Mouse (Mus musculus) brain, adult 2 months (tissue): Measurements from ENCODE around the gene Ogdh.
"Not testable (repeated sequence)": the region's sequence is repeated elsewhere in the genome, so short reads cannot be mapped to it uniquely, and the experiment has no call there.

Experiments
- DNase-seq: peaks from one replicate; pipeline ENCODE4 v3.0.0; 2011; ENCODE audit warnings: low read depth, low spot score

Ogdh gene

DNA sequence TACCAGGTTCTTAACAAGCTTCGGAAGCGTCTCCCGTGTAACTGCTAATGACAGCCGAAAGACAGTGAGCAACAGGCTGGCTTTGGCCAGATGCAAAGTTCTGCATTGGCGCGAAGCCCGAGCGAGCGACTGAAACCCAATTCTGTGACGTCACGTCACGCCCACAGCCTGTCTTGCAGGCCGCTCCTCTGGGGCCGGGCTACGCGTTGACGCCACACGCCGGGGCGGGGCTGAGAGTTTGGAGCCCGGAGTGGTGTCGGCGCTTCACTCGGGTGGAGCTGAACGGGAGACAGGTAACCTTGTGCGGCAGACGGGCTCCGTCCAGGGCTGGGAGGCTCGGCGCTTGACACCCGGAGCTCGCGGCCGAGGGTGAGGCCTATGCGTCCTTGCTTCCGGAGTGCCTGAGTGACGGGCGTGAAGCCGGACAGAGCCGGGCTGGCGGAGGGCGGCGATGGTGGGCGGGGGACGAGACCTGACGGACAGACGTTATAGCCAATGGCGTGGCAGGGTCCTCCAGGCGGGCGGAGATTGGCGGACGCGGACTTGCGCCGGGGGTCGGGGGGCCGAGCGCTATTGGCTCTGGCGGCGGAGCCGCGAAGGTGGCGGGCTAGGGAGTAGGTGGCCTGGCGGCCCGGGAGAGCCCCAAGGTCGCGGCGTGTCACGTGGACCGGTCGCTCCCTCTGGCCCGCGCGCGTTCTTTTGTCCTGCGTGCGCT lies at the start of gene Ogdh:
Gene Ogdh (plus strand): TSS at position 233 of the 715 bp plus-strand sequence.
- DNase-seq, result peak; percentile 99

DNA sequence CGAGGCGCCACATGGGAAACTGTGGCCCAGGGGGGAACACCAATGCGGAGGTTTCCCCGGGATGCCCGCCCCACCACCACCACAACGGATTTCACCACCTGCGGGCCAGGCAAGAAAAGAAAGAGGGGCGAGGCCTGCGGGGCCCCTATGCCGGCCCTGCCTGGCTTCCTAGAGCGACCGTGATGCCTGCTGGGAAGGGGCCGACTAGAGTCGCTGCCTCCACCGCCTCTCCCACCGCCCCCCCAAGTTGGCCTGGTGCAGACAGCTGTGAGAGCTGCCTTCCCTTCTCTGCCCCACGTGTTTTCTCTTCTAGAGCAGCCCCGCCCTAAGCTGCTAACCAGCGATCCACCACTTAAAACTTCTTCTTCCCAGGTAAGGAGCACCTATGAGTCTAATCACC lies 46.7 kb upstream of the Ogdh start:
- no peak for DNase-seq

DNA sequence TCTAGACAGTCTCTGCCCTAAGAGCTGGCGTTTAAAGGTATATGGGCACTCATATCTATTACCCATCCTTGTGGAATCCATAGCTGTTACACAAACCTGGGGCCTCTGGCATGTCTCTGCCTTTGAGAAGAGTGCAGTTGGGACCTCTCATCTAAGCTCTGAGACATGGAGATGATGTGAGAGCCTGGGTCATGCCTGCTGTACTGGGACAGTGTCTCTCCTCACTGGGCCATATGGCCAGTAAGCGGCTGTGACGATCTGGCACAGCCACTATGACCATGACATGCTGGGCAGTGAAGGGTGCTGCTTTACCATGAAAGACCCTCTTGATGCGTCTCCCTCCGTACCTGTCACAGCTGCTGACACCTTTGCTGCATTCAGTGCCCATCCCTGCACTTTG lies 39.2 kb upstream of the Ogdh start:
- DNase-seq, result no peak

DNA sequence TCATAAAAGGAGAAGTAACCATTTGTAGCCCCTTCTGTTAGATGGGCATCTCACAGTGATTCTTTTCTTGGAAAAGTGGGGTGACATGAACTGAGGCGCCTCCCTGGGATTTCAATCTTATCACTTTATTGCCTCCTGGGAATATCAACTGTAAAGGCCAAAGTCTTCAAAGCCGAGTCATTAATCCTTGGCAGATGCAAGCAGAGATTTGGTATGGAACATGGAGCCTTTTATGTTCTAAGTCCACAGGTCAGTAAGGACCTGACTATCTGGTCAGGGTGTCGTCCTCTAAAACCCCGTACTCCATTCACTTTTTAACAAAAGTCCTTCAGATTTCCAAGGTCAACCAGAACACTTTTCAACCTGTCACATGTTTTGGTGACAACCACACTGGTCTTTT lies 38.6 kb upstream of the Ogdh start:
- DNase-seq, result no peak

DNA sequence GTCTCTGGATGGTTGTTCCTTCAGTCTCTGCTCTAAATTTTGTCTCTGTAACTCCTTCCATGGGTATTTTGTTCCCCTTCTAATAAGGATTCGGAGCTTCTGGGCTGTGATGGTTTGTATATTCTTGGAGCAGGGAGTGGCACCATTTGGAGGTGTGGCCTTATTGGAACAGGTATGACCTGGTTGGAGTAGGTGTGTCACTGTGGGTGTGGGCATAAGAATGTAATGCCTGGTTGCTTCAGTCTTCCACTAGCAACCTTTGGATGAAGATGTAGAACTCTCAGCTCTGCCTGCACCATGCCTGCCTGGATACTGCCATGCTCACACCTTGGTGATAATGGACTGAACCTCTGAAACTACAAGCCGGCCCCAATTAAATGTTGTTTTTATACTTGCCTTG lies 36.8 kb upstream of the Ogdh start:
- DNase-seq, result not testable (repeated sequence)

DNA sequence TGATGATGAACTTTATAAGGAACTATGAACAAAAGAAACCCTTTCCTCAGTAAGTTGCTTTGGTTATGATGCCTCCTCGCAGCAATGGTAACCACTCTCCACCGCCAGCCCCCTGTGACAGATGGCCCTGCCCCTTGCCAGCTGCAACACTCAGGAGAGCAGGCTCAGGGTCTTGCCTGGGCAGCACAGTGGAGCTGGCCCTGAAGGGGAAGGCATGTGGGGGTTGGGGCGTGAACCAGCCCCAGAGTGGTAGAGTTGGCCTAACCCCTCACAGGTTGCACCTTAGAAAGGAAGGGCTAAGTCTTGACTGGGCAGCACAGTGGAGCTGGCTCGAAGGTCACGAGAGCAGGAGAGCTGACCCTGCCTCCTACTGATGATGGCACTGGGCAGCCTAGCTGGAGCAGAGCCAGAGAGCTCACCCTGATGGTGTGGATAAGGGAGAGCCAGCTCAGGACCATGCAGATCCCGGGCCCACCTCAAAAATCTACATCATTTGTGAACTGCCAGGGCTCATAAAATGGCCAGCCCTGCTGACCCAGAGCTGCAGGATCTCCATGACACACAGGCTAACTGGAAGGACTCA lies 34.9 kb upstream of the Ogdh start:
- no peak for DNase-seq

DNA sequence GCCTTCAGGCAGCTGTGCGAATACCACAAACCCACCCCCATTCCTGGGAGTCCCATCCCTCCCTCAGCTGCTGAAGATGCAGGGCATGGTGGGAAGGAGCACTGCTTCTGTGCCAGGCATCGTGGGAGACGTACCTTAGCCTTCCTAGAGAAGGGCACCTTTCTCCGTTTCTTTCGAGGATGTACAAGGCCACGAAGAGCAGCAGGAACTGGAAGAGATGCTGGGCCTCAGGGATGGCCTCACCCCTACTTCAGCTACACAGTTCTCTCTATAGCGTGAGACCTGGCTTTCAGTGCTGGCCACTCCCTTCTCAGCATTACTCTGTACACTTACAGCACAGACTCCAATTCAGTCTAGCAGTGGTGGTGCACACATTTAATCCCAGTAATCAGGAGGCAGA lies 32.0 kb upstream of the Ogdh start:
- DNase-seq, result no peak

DNA sequence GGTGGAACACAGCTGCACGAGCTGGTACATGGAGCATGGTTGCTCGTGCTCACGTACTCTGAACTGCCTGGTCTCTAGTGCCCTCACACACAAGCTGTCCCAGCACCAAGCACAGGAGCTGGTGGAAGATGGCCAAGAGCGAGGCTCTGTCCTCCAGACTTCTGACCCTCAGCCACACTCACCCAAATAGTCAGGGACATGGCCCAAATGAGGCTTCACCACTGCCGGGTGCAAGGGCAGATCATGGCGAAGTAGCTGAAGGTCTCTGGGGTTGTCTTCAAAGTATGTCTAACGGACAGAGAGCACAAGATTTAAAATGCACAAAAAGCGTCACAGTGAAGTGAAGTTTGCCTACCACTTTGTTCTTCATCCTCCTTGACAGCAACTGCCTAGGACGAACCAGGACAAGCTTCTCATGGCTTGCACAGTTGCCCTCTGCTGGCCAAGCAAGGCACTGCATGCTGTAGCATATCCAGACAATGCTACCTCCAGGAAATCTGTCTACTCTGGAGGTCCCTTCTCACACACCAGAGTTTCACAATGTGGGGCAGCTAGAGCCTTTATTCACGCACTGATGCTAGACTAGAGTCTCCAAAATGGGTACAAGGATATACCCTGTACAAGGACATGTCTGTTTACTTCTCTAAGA lies 29.9 kb upstream of the Ogdh start:
- peak; percentile 90 for DNase-seq

DNA sequence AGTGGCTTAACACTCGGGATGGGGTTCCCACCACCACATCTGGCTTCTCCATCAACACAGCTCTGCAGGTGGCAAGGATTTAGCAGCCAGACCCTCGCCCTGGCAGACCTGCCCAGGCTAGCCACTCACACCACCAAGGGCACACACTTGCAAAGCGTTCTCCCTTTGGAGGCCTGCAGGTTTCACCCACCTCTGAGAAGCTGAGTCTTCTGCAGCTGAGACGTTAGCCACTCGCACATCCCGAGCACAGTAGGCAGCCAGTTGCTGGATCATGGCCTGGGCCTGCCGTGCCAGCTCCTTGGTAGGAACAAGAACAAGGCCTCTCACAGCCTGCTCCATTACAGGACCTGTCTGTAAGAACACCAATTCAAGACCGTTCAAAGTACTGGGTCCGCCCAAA lies 24.8 kb upstream of the Ogdh start:
- no peak for DNase-seq

DNA sequence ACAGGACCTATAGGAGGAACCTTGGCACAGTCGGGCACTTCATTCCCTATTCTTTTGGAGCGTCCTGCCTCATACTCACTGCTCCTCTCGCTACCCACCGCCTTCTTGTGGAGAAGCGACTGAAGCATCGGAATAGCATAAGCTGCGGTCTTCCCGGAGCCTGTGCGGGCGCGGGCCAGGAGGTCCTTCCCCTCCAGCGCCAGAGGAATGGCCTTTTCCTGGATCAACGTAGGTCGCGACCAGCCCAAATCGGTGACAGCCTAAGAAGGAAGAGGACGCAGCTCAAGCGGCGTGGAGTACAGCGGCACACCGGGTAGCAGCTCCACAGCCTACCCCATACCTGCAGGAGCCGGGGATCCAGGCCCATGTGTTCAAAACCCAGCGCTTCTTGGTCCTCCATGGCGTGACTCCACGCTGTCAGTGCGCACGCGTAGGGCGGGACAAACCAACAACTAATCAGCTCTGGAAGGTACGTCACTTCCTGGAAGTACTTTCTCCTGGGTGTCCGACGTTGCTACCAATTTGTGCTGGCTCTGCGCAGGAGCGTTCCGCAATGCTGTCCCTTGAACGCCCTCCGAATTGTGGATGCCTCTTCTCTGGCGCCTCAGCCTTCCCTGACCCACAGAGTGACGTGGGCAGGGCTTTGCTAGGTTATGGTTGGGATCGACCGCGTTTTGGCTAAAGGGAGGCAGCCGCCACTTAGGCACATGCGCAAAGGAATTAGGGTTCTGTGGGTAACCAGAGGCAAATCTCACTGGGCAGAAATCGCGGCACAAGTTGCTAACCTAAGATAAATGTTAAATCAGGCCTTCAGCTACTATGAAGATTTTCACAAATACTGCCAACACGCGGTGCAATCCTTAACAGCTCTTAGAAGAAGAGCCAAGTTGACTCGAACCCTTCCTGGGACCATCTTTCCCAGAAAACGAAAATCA lies 23.8 kb upstream of the Ogdh start, which contains the start of gene Ddx56:
Gene Ddx56 (minus strand): TSS at position 453 of the 935 bp plus-strand sequence.
- DNase-seq, result peak; percentile 99

DNA sequence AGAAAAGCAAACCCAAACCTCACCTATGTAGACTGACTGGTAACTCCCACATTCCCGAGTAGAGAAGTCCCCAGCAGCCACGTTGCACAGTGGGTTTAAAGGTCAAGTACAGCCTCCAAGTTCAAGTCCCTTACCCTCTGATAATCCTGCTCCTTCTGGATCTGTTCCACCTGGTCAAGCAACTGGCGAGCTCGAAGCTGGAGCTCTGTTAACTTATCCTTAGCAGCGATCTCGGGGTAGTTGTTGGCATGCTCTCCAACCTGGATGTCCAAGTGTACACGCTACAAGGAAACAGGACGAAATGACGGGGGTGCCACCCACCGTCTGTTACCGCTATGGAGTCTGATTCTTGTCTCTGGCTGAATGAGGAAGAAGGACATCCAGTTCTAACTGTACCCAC lies 17.8 kb upstream of the Ogdh start:
- peak; percentile 34 for DNase-seq

DNA sequence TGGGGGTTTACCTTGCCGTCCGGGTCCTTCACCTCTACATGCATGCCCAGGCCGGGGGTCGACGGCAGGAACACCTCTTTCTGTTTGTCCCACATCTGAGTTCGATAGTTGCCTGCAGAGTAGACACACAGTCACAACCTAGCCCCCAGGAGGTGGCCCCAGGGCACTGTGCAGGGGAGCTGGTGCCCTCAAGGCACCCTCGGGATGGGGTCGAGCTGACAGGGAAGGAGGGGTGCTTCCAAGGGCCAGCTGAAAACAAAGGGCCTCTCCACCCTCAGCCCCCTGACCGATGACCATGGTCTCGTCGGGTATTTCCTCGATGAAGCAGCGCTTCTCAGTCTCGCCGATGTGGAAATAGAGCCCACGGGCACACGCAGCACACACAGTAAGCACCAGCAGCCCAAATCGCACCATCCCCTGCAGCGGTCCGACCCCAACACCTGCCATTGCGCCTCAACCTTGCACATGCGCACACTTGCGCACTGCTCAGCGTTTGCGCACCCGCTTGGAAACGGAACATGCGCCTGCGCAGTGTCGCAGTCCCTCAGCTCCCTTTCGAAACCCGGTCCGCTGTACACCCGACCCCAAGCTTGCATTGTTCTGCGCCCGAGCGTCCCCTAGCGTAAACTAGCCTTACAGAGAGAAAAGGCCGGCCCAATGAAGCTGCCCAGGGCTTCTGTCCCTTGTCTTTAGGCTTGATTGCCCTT lies 16.9 kb upstream of the Ogdh start, which contains the start of gene Tmed4:
Gene Tmed4 (minus strand): TSS at position 484 of the 707 bp plus-strand sequence.
- peak; percentile 99 for DNase-seq

DNA sequence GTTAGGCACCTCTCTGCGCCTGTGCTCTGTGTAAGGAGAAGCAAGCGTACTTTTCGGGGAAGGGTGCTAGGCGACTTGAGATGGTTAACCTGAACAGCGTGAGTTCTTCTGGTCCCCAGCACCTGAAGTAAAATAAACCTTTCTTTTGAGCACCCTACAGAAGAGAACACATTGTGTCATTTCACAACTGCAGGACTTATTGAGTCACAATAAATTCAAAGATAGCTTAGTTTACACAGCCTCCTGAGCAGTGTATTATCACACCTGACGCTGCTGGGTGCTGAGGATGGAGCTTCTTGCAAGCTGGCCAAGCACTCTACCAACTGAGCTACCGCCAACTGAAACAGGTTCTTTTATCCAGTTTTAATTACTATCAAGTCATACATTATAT lies 16.3 kb upstream of the Ogdh start:
- no peak for DNase-seq

DNA sequence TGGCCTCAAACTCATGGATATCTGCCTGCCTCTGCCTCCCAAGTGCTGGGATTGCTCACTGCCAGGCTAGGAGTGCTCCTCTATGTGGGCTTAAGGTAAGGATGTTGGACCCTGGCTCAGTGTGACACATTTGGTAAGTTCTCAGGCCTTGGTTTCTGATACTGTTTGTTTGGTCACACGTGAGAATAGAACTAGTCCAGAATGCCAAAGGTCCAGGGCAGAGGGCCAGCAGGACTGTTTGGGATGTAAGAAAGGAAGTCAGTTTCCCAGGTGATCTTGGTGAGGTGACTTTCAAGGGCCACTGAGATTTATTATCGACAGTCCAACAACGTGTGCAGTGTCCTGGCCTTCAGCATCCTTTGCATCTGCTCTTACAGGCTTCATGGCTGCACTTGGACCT lies 15.0 kb upstream of the Ogdh start:
- no peak for DNase-seq

DNA sequence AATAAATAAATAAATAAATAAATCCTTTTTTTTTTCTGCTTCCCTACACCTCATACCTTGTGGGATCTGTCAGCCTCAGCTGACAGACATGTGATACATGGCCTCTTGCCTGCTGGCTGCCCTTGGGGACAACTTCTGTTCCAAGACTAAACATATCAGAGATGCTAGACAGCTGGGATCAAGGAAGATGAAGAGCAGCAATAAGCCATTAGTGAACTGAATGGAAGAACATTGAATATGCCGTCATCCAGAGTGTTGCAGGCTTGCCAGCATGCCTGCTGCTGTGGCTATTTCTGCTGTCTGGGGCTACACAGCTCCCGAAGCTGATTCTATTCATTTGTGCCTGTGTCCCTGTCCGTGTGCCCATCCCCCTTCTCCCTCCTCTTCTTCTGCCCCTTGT lies 8.5 kb upstream of the Ogdh start:
- DNase-seq, result no peak

DNA sequence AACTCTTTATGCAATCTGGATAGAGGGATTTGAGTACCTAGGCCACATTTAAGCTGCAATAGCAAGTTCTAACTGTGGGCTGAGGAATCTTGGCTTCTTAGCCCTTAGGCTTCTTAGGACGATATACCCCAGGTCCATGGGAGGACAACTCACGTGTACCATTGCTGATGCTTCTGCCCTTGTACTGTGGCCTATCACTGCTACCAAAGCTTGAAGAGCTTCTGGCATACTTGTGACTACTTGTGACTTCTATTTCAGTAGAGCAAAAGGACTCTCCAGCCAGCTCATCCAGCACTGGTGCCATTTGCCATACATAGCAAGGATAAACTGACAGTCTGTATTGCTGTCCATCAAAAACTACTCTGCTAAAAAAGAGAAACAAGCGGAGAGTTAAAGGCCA lies 1.3 kb upstream of the Ogdh start:
- no peak for DNase-seq

DNA sequence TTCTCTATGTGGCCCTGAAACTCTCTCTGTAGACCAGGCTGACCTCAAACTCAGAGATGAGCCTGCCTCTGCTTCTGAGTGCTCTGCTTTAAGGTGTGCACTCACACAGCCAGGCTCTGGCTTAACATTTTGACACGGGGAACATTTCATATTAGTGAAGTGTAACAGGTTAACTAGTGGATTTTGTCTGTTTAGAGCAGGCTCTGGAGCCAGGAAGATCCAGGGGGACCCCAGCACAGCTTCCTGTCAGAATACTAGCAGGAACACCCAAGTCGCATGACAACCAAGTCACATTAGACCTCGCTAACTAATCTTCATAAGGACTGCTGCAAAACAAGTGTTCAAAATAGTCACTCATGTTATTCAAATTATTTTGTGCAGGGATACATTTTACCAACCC lies 550 bp upstream of the Ogdh start:
- no peak for DNase-seq

DNA sequence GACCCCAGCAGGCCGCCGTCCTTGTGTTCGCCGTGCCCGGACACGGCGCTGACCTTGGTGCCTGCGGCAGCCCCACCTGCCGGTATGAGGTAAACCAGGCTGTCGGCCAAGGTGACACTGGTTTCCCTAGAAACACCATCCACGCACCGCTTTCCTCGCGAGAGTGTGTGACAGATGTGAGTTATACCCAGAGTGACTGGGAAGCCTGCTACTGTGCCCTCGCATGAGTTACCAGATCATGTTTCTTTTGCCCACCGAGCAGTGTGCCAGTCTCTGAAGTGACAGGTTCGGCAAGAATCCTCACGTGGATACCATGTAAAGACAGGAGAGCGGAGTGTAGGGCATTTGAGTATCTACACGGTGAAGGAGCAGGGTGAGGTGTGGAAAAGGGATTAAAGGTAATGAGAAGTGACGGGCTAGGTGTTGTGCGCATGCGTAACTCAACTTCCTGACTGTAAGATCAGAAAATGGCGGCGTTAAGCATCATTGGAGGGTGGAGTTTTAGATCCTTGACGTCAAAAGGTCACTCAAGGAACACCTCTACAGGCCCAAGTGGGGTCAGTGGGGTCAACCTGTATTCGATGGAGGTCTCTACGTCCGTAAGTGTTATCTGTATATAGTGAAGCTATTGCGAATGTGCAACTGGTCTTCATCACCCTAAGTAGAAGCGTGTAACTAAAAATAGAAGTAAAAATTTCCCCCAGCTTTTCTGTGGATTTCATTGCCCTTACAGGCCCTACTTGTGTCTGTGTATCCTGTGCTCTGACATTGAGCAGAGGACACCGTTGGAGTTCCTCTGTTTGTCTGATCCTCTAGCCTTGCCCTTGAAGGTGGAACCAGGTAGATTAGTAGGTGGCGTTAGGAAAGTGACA lies 919 bp downstream of the Ogdh start:
- peak; percentile 95 for DNase-seq

DNA sequence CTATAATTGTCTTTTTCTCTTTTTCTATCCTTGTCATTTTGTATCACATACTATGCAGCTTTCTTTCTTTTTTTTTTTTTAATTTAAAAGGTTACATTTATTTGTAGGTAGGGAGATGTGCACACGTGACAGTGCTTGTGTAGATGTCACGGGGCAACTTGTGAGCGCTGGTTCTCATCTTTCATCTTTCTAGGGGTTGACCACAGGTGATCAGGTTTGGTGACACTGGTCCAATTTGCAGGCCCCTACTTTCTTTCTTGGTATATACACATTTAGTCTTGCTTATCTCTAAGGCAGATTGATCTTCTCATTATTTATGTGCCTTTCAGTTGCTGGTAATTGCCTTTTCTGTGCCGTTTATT lies 1.5 kb downstream of the Ogdh start:
- no peak for DNase-seq

DNA sequence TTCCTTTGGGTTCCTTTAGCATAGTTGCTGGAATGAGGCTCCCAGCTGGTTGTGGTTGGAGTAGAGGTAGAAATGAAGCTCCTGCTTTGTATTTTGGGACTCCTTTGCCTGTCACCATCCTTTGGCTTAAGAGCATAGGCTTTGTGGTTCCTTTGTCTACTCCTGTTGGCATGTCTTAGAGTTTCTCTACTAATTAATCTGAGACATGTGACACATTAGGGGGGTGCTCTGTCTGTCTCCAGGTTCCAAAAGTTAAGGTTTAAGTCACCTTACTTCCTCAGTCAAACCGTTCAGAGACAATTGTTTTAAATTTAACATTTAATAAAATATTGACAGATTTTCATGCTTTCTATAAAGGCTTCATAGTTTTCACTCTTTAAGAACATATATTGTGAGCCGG lies 2.2 kb downstream of the Ogdh start:
- DNase-seq, result no peak
